Mouse (Mus musculus) forebrain, embryonic 10.5 days (tissue): Measurements from ENCODE around the gene Nuak1. TPM values are rescaled to one million over a fixed set of nuclear protein-coding genes. Genes with fewer than 3 reads are reported as not detected.

Experiments
- DNase-seq: peaks from one replicate; pipeline ENCODE4 v3.0.0-alpha.2; 2017; ENCODE audit warnings: low spot score; ENCODE audit errors: extremely low spot score
- H3K27ac ChIP-seq: fragments of 300-500 bp; sonication (generic); 2 replicates; pipeline ENCODE4 v1.5.1; 2016; ENCODE audit warnings: mild to moderate bottlenecking
- H3K27me3 ChIP-seq: fragments of 300-500 bp; sonication (generic); 2 replicates; pipeline ENCODE4 v1.6.1; 2016; ENCODE audit warnings: mild to moderate bottlenecking; ENCODE audit not compliant: poor library complexity, severe bottlenecking
- H3K36me3 ChIP-seq: fragments of 300-500 bp; sonication (generic); replicated peaks from 2 replicates; pipeline ENCODE4 v1.6.1; 2016; ENCODE audit warnings: mild to moderate bottlenecking, moderate library complexity
- H3K4me1 ChIP-seq: fragments of 300-500 bp; sonication (generic); 2 replicates; pipeline ENCODE4 v1.6.1; 2016
- H3K4me3 ChIP-seq: fragments of 300-500 bp; sonication (generic); 2 replicates; pipeline ENCODE4 v1.5.1; 2016; ENCODE audit warnings: mild to moderate bottlenecking, moderate library complexity
- H3K9me3 ChIP-seq: fragments of 300-500 bp; sonication (generic); 2 replicates; pipeline ENCODE4 v1.6.1; 2016; ENCODE audit warnings: mild to moderate bottlenecking, moderate library complexity
- WGBS: fragments of 180-500 bp; shearing (Covaris S2); methylation state at CpG from one replicate; pipeline ENCODE4 v1.1.7; 2016; 5-methylcytosine and 5-hydroxymethylcytosine counted together
- polyA plus RNA-seq: library from polyadenylated mRNA; unstranded; fragments of >200 nt; fragmentation: Nextera tagmentation; extraction: Ambion mirVana; gene quantifications from 2 replicates; pipeline ENCODE4 v1.2.1, GENCODE M21; 2016

Gene Nuak1
- polyA plus RNA-seq, 1 experiment from 2014 or later = 2.4 TPM

DNA sequence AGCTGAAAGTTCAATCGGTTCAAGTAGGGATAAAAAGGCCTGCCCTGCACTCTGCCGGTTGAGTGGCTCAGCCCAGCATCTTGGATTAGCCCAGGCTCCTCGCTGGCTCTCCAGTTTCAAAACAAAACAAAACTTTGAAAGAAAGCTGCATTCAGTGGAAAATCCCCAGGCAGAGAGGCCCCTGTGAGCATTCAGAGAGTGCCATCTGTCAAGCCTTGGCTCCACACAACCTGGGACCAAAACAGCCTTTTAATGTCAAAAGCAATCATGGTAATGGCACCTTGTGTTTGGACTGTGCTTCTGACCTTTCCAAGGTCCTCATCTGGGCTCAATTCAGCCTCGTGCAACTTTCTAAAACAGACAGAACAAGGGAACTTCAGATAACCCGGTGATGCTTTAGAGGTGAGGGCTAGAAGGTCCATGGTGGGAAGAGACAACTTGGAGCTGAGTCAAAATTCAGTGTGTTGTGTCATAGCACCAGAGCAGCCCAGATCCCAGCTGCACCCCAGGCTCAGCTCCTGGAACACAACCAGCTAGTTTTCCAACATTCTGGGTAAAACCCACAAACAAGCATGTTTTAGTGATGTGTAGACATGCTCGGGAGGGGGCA lies 27.3 kb upstream of the Nuak1 start:
- H3K4me3 ChIP-seq = no peak overlapping the region
- no peaks in the 10 kb centered on the region for H3K9me3 ChIP-seq
- peak overlapping the region; percentile 75 for H3K27ac ChIP-seq
- no peaks in the 10 kb centered on the region for H3K27me3 ChIP-seq
- DNase-seq = no peak
- no peaks in the 10 kb centered on the region for H3K36me3 ChIP-seq
- peaks cover 43% of the 10 kb centered on the region for H3K4me1 ChIP-seq
- 23% methylated on average over 6 of the region's 6 CpGs for WGBS

DNA sequence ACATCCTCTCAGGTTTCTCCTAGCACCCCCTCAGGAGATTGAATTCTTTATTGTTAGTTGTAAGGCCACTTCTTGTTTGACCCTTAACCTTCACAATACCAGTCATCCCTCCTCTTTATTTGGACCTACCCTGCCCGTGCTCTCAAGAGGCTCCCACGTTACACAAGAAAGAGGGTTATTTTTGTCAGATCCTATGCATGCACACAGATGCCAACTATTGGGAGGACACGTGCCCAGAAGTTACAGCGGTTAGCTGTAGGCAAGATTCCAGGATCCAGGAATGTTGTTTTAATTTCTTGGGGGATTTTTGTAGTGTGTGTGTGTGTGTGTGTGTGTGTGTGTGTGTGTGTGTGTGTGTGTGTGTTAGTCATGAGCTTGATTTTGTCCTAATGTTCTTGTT lies 25.1 kb upstream of the Nuak1 start:
- Histone ChIP-seq H3K9me3 (no peaks in the 10 kb centered on the region), H3K4me3 (no peak overlapping the region), H3K27me3 (no peaks in the 10 kb centered on the region), H3K36me3 (no peaks in the 10 kb centered on the region), H3K4me1 (peaks cover 43% of the 10 kb centered on the region), H3K27ac (peak overlapping the region; percentile 40; the same call in 1 of the 2 replicates)
- DNase-seq = no peak
- WGBS = 63% methylated on average over 4 of the region's 4 CpGs

DNA sequence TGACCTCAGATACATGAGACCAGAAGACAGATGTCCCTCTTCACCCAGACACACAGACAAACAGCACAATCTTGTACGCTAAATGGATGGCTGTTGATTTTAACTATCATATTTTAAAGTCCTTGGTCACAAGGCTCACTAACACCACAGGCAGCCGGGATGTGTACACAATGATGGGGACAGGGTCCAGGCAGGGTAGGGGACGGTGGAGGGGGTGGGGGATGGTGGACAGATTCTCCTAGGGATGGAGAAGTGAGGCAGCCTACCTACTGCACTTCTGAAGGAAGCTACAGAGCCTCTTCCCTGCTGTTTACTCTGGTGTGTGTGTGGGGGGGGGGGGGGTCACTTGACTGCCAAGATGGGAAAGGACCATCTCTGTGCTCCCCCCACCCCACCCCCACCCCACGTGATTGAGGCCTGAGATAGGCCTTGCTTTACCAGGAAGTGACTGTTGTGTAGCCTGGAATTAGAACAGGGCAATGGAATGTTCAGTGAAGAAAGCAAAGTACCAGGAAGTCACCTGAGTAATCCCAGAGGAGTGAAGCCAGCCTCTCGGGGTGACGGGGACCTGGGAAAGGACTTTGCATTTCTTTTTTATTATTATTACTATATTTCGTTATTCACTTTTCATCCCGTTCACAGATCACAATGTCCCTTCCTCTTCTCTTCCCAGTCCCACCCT lies 20.2 kb upstream of the Nuak1 start:
- no peaks in the 10 kb centered on the region for H3K27me3 ChIP-seq
- DNase-seq = no peak
- H3K4me1 ChIP-seq = peaks cover 28% of the 10 kb centered on the region

DNA sequence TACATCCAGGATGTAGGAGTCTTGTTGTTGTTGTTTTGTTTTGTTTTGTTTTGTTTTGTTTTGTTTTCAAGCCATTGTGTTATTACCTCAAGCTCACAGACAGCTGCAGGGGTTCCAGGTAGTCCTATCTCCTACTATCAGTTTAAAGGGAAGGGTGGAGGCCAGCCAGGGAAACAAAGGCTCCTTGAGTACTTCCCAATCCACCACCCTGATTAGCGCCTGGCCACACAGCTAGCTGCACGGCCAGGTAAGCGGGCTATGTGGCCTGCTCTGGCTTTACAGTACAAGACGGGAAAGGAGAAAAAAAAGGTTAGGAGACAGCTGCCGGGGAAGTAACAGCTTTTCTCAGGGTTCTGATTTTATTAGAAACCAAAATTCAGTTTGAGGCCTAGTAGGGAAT lies 17.7 kb upstream of the Nuak1 start:
- Histone ChIP-seq H3K27me3 (no peaks in the 10 kb centered on the region), H3K9me3 (no peaks in the 10 kb centered on the region), H3K4me3 (no peak overlapping the region), H3K4me1 (peaks cover 15% of the 10 kb centered on the region), H3K27ac (no peak overlapping the region), H3K36me3 (no peaks in the 10 kb centered on the region)
- no peak for DNase-seq
- WGBS = 81% methylated on average over 5 of the region's 5 CpGs

More for the DNA sequence above, 20.2 kb upstream of the Nuak1 start:
- Histone ChIP-seq H3K9me3 (no peaks in the 10 kb centered on the region), H3K4me3 (no peak overlapping the region), H3K36me3 (no peaks in the 10 kb centered on the region), H3K27ac (no peak overlapping the region)
- 82% methylated on average over 8 of the region's 8 CpGs for WGBS

DNA sequence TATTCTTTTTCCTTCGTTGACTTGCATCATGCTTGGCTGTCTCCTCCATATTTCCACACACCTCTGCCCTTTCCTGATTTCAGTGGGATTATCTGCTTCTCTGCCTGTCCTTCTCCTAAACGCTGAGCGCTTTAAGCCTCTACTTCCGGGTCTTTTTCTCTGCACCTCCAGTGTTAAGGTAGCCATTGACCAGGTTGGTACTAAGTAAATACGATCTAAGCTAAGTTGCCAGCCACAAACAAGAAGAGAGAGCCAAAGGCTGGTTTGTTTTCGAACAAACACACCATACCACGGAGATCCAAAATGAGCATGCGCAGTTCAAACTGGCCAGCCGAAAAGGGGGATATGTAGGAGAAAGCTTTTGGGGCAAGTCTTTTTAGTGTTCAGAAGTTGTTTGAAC lies 17.1 kb upstream of the Nuak1 start:
- no peak for DNase-seq
- Histone ChIP-seq H3K27me3 (no peaks in the 10 kb centered on the region), H3K9me3 (no peaks in the 10 kb centered on the region), H3K27ac (no peak overlapping the region), H3K36me3 (no peaks in the 10 kb centered on the region), H3K4me3 (no peak overlapping the region), H3K4me1 (peaks cover 15% of the 10 kb centered on the region)
- 85% methylated on average over 9 of the region's 9 CpGs for WGBS

DNA sequence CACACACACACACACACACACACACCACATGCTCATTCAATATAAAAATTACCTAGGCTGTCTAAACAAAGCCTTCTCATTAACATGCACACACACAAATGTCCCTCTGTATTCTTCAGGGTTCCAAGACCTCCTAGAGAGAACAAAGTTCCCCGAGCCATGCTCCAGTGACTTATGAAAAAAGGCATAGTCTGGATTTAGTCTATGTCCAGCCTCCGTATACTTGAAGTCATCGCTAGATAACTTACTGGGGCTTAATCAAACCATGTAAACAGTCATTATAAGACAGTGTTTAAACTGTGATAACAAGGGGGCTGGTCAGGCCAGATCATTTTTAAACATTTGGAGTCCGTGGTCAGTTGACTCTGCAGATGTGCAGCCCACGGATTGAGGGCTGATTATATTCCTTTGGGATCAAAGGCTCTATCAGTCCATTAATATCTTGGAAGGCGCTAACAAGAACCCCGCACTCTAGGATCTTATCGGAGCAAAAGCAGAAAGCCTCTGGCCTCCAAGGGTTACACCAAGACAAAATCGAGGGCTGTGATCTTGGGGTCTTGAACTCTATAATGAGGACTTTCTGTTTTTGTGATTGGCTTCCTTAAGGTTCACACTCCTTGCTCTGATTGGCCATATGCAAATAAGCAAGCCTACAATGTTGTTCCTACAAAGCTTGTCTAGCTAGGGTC lies 16.4 kb upstream of the Nuak1 start:
- H3K4me3 ChIP-seq = no peak overlapping the region
- H3K27me3 ChIP-seq = no peaks in the 10 kb centered on the region
- H3K4me1 ChIP-seq = peaks cover 18% of the 10 kb centered on the region
- no peak for DNase-seq
- H3K27ac ChIP-seq = no peak overlapping the region
- H3K36me3 ChIP-seq = no peaks in the 10 kb centered on the region
- 75% methylated on average over 9 of the region's 9 CpGs for WGBS
- no peaks in the 10 kb centered on the region for H3K9me3 ChIP-seq

DNA sequence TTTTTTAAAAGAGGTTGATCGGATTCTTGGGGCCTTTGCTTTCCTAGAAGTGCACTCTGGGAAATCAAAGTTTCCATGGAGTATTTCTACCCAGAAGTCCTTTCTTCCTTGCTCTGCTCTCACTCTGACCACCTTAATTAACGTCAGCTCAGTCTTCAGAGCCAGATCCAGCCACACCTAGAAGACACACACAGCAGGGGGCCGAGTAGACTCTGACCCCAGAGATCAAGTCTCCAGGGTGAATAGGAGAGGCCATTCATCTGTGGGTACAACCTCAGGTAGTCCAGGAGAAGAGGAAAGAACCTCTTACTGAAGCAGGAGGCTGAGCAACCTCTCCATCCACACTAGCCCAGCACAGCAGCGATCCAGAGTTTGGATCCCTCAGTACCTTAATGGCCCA lies 11.5 kb upstream of the Nuak1 start:
- 66% methylated on average over 4 of the region's 4 CpGs for WGBS
- Histone ChIP-seq H3K4me1 (peaks cover 50% of the 10 kb centered on the region), H3K27ac (no peak overlapping the region)

DNA sequence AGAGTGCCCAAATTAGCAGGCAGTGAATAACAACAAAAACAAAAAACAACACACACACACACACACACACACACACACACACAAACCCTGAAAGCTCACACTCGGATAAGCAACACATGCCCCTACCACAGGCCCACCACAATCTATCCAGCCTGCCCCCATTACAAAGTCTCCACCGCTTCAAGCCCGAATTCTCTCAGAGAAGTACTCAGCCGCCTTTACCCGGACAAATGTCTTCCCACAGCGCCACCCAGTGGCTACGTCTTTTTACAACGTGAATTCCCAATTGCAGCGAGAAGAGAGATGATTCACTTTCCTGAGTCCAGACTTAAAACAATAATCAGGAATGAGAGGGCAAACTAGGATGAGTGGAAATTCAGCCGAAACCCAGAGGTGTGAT lies 10.3 kb upstream of the Nuak1 start:
- Histone ChIP-seq H3K4me1 (peaks cover 49% of the 10 kb centered on the region), H3K36me3 (no peaks in the 10 kb centered on the region), H3K9me3 (no peaks in the 10 kb centered on the region), H3K27ac (no peak overlapping the region), H3K4me3 (no peak overlapping the region), H3K27me3 (no peaks in the 10 kb centered on the region)
- DNase-seq = peak; percentile 83
- WGBS = 3% methylated on average over 10 of the region's 10 CpGs

More for the DNA sequence above, 11.5 kb upstream of the Nuak1 start:
- DNase-seq = no peak
- no peak overlapping the region for H3K4me3 ChIP-seq
- no peaks in the 10 kb centered on the region for H3K27me3 ChIP-seq
- no peaks in the 10 kb centered on the region for H3K9me3 ChIP-seq
- no peaks in the 10 kb centered on the region for H3K36me3 ChIP-seq

DNA sequence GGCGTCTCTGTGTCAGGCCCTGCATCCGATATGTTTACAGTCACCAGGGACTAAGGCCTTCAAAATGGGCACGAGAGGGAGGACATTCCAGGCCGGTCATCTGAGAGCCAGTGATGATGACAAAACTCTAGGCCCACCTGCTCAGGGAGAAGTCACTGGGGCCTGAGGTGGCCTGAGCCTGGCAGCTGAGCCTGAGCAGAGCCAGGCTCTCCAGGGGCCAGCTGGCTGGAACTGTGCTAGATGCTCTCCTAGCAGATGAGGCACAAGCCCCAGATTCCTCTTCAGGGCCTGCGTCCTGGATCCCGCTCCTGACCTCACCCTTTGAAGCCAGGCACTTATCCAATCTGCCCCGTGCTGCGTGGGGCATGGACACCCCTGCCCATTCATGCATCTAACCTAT lies 9.3 kb upstream of the Nuak1 start:
- H3K9me3 ChIP-seq = no peaks in the 10 kb centered on the region
- H3K27ac ChIP-seq = peak overlapping the region; percentile 64
- H3K36me3 ChIP-seq = no peaks in the 10 kb centered on the region
- peaks cover 58% of the 10 kb centered on the region for H3K4me1 ChIP-seq
- DNase-seq = no peak
- WGBS = 86% methylated on average over 8 of the region's 8 CpGs
- H3K27me3 ChIP-seq = no peaks in the 10 kb centered on the region
- H3K4me3 ChIP-seq = no peak overlapping the region

DNA sequence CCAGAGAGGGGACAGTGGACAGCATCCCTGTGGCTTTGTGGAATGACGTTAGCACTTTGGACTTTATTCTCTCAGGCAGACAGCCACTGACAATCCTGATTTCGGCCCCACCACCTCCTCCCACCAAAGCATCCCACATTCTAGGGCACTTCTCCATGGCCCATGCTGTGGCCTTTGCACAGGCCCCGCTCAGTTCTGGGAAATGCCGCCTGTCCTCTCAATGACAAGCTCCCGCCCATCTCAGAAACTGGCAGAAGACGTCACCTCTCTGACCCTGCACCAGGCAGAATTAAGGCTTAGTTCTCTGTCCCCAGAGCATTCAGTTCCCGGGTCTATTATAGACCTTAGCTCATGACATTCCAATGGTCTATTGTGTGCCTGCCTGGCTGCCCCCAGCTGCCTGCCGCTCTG lies 7.0 kb upstream of the Nuak1 start:
- WGBS = 9% methylated on average over 8 of the region's 8 CpGs
- Histone ChIP-seq H3K27me3 (no peaks in the 10 kb centered on the region), H3K4me1 (peaks cover 81% of the 10 kb centered on the region), H3K4me3 (peak overlapping the region; percentile 12; the same call in 1 of the 2 replicates), H3K27ac (peak overlapping the region; percentile 87), H3K9me3 (no peaks in the 10 kb centered on the region), H3K36me3 (no peaks in the 10 kb centered on the region)
- peak; percentile 72 for DNase-seq

DNA sequence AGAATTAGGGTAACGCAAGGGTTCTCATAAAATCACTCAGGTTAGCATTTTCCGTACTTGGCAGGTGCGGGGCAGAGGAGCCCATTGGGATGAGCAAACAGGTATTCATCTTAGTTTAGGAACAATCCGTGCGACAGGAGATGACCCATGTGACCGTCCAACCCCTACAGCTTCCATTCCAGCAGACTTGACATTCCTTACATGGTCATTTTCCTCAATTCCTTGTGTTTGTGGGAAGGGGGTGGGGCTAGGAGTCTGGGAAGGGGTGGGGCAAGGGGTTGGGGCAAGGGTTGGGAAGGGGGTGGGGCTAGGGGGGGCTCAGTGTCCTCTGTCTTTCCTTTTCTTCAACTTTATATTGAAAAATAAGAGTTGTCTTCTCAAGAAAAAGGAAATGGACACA lies 6.3 kb upstream of the Nuak1 start:
- Histone ChIP-seq H3K9me3 (no peaks in the 10 kb centered on the region), H3K4me1 (peaks cover 86% of the 10 kb centered on the region), H3K36me3 (no peaks in the 10 kb centered on the region), H3K27ac (peak overlapping the region; percentile 87), H3K4me3 (no peak overlapping the region), H3K27me3 (no peaks in the 10 kb centered on the region)
- WGBS = 84% methylated on average over 6 of the region's 6 CpGs
- DNase-seq = no peak

DNA sequence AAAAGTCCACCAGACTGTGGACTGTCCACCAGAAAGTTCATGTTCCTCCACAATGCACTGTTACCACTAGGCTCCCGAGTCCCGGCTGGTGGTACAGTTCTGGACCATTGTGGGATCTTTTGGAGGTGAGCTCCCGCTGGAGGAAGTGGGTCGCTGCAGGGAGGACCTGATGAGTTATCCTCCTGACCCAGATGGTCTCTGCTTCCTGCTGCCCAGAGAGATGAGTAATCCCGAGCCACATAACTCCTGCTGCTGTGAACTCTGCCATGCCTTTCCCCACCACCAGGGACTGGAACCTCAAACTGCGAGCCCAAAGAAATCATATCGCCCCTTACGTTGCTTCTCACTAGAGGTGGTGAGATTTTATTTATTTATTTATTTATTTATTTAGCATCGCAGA lies 4.0 kb upstream of the Nuak1 start:
- DNase-seq = no peak
- no peak overlapping the region for H3K4me3 ChIP-seq
- 81% methylated on average over 9 of the region's 9 CpGs for WGBS
- H3K27me3 ChIP-seq = no peaks in the 10 kb centered on the region
- no peaks in the 10 kb centered on the region for H3K36me3 ChIP-seq
- peaks cover 90% of the 10 kb centered on the region for H3K4me1 ChIP-seq
- H3K27ac ChIP-seq = no peak overlapping the region
- H3K9me3 ChIP-seq = no peaks in the 10 kb centered on the region

DNA sequence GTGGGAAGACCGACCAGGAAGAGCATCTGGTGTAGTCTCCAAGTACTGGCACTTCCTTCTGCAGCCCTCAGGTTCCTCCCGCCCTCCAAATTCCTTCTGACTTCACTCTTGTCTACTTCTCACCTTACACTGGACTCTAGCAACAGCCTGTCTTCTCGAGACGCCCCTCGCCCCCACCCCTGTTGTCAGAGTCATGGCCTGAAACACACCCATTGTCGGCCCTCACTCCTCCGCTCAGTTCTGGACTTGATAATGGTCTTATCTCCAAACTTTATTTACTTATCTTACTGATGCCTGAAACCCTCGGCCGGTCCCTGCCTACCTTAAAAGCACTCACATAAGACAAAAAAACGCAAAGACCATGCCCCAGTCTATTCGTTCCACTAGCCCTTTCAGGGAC lies 1.4 kb upstream of the Nuak1 start:
- WGBS = 7% methylated on average over 11 of the region's 11 CpGs
- Histone ChIP-seq H3K4me1 (peaks cover 93% of the 10 kb centered on the region), H3K9me3 (no peaks in the 10 kb centered on the region), H3K27me3 (no peaks in the 10 kb centered on the region), H3K36me3 (no peaks in the 10 kb centered on the region), H3K27ac (peak overlapping the region; percentile 100), H3K4me3 (peak overlapping the region; percentile 70)
- peak; percentile 47 for DNase-seq
